Comparison of ENCODE assay signal across 6 mouse cellular contexts in the genomic region with DNA sequence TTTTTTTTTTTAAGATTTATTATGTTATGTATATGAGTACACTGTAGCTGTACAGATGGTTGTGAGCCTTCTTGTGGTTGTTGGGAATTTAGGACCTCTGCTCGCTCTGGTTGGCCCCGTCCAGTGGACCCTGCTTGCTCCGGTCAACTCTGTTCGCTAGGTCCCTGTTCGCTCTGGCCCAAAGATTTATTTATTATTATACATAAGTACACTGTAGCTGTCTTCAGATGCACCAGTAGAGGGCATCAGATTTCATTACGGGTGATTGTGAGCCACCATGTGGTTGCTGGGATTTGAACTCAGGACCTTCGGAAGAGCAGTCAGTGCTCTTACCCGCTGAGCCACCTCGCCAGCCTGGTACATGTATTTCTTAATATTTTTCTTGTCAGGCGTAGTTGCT. TPM values are rescaled to one million over a fixed set of nuclear protein-coding genes. Genes with fewer than 3 reads are reported as not detected.
A peak's percentile ranks its signal among the peaks of the same experiment; 100 is the strongest.
DNase-seq lines count a peak whose midpoint lies in the region; ATAC-seq and TF ChIP-seq lines count a peak whose summit lies in the region.
"Not testable (repeated sequence)": the region's sequence is repeated elsewhere in the genome, so short reads cannot be mapped to it uniquely, and the experiment has no call there.

No protein-coding gene starts in this region.

- not testable (repeated sequence) for H3K79me2 ChIP-seq in MEL (ENCODE audit: control insufficient read depth, insufficient read depth, low read length, poor library complexity)

- H3K27me3 ChIP-seq in MEL (ENCODE audit: control insufficient read depth in 1 of 2, insufficient read depth in 2 of 2, low read length in 2 of 2); hindbrain, postnatal 0 days (ENCODE audit: insufficient read depth, low read length); lung, embryonic 14.5 days (ENCODE audit: insufficient read depth, low read length); midbrain, embryonic 11.5 days (ENCODE audit: control insufficient read depth, insufficient read depth, low read length): not testable (repeated sequence)

- TF ChIP-seq EP300 in MEL (IDR thresholded peaks at IDR 0.05; ENCODE audit: low read depth in 1 of 2, low read length in 2 of 2), result not testable (repeated sequence)

- ATAC-seq in hindbrain, postnatal 0 days; lung, embryonic 14.5 days (ENCODE audit: insufficient read depth); midbrain, embryonic 11.5 days (ENCODE audit: low FRiP score): not testable (repeated sequence)

- WGBS in hindbrain, postnatal 0 days, result 99% methylated on average over 10 of the region's 10 CpGs
- WGBS in lung, embryonic 14.5 days, result 94% methylated on average over 10 of the region's 10 CpGs
- WGBS in midbrain, embryonic 11.5 days, result 98% methylated on average over 10 of the region's 10 CpGs

- intact Hi-C loops in gastrocnemius, adult 2 months (cut with DNase I); left cerebral cortex, adult 2 months (cut with DNase I): not testable (repeated sequence)

- not testable (repeated sequence) for H3K27ac ChIP-seq in MEL (ENCODE audit: control insufficient read depth, low read depth, low read length); gastrocnemius, adult 2 months; hindbrain, postnatal 0 days; left cerebral cortex, adult 2 months; lung, embryonic 14.5 days (ENCODE audit: low read depth); midbrain, embryonic 11.5 days (ENCODE audit: low read depth, low read length)

- not testable (repeated sequence) for TF ChIP-seq RAD21 in MEL (IDR thresholded peaks at IDR 0.05; ENCODE audit: low read depth, low read length)

- not testable (repeated sequence) for H3K4me2 ChIP-seq in hindbrain, postnatal 0 days (ENCODE audit: low read depth, low read length); lung, embryonic 14.5 days; midbrain, embryonic 11.5 days

- DNase-seq in MEL (ENCODE audit: low read depth, low spot score); gastrocnemius, adult 2 months; hindbrain, postnatal 0 days (ENCODE audit: low spot score); left cerebral cortex, adult 2 months (ENCODE audit: extremely low spot score in 1 of 2, low spot score in 2 of 2); lung, embryonic 14.5 days: not testable (repeated sequence)
- peak; percentile 59 for DNase-seq in midbrain, embryonic 11.5 days (ENCODE audit: low spot score, missing footprints)

- H3K9ac ChIP-seq in MEL (ENCODE audit: control insufficient read depth, low read depth, low read length, poor library complexity, severe bottlenecking); hindbrain, postnatal 0 days (replicated peaks; ENCODE audit: low read length); lung, embryonic 14.5 days; midbrain, embryonic 11.5 days (ENCODE audit: low read length): not testable (repeated sequence)

- peak in 1 of 3 experiments; percentile 38; a peak in 3 of 6 replicates for TF ChIP-seq CTCF in MEL (IDR thresholded peaks at IDR 0.05 in 2 of 3, conservative IDR thresholded peaks at IDR 0.05 in 1 of 3; ENCODE audit: control insufficient read depth in 1 of 3, insufficient read depth in 1 of 3, low read depth in 2 of 3, low read length in 3 of 3, poor library complexity in 1 of 3, severe bottlenecking in 1 of 3)
- TF ChIP-seq CTCF in gastrocnemius, adult 2 months (IDR thresholded peaks at IDR 0.05), result peak; percentile 11; the same call in 1 of the 2 replicates
- peak; percentile 4; the same call in 1 of the 2 replicates for TF ChIP-seq CTCF in hindbrain, postnatal 0 days (IDR thresholded peaks at IDR 0.05; ENCODE audit: low read depth)
- peak; percentile 15; the same call in 1 of the 2 replicates for TF ChIP-seq CTCF in left cerebral cortex, adult 2 months (IDR thresholded peaks at IDR 0.05)
- TF ChIP-seq CTCF in lung, embryonic 14.5 days (IDR thresholded peaks at IDR 0.05; ENCODE audit: low read depth), result 0 out of 2 replicates have a peak, but pooled peaks have one; percentile 5

- not testable (repeated sequence) for H3K4me3 ChIP-seq in MEL (ENCODE audit: control insufficient read depth in 1 of 2, insufficient read depth in 1 of 2, low read depth in 2 of 2, low read length in 2 of 2); gastrocnemius, adult 2 months; hindbrain, postnatal 0 days (ENCODE audit: low read length); left cerebral cortex, adult 2 months; lung, embryonic 14.5 days (ENCODE audit: low read depth, low read length); midbrain, embryonic 11.5 days (ENCODE audit: low read depth, low read length)

- H3K9me3 ChIP-seq in MEL (replicated peaks; ENCODE audit: insufficient read depth, low read length); hindbrain, postnatal 0 days (ENCODE audit: low read length); lung, embryonic 14.5 days (ENCODE audit: low read depth, low read length); midbrain, embryonic 11.5 days (ENCODE audit: control insufficient read depth, low read length): not testable (repeated sequence)

- not testable (repeated sequence) for TF ChIP-seq POLR2A in MEL (IDR thresholded peaks at IDR 0.05; ENCODE audit: control insufficient read depth in 1 of 2, insufficient read depth in 1 of 2, low read depth in 1 of 2, low read length in 2 of 2, poor library complexity in 1 of 2)

- H3K4me1 ChIP-seq in MEL (ENCODE audit: control insufficient read depth in 1 of 2, insufficient read depth in 2 of 2, low read length in 2 of 2); hindbrain, postnatal 0 days (ENCODE audit: insufficient read depth, low read length); lung, embryonic 14.5 days (ENCODE audit: insufficient read depth); midbrain, embryonic 11.5 days (ENCODE audit: control insufficient read depth, insufficient read depth, low read length): not testable (repeated sequence)

- H3K36me3 ChIP-seq in MEL (ENCODE audit: control insufficient read depth in 1 of 2, insufficient read depth in 2 of 2, low read length in 2 of 2); hindbrain, postnatal 0 days (ENCODE audit: insufficient read depth, low read length); midbrain, embryonic 11.5 days (ENCODE audit: control insufficient read depth, insufficient read depth, low read length): not testable (repeated sequence)
- peaks cover 14% of the 10 kb centered on the region for H3K36me3 ChIP-seq in lung, embryonic 14.5 days (ENCODE audit: insufficient read depth)

TF ChIP-seq in MEL, 35 proteins besides CTCF, POLR2A, EP300 and RAD21:
- TF ChIP-seq SMC3 (IDR thresholded peaks at IDR 0.05; ENCODE audit: low read depth, low read length), result peak; percentile 22; the same call in 1 of the 2 replicates

RNA-seq across cellular contexts. Expression of a gene that starts 21.3 kb away (rescaled TPM):
- total RNA-seq in MEL (2012; rRNA removed), result 14.2 and 16.4 TPM in 2 replicates
- 10 to 100 TPM in 1 of 2 experiments, not detected in 1; 30.3 TPM for polyA plus RNA-seq in MEL (2012; ENCODE audit: insufficient read depth in 1 of 2, insufficient read length in 2 of 2, low read depth in 1 of 2, low replicate concordance in 2 of 2, missing spikeins in 1 of 2)
- 10 to 100 TPM; 20.5 to 22.0 TPM for total RNA-seq in gastrocnemius, adult 2 months (2021)
- 55.3 and 59.9 TPM in 2 replicates for total RNA-seq in hindbrain, postnatal 0 days (2014; rRNA removed)
- polyA plus RNA-seq in hindbrain, postnatal 0 days (2015; fragmentation: Nextera tagmentation; extraction: Ambion mirVana), result 47.9 and 49.5 TPM in 2 replicates
- total RNA-seq in left cerebral cortex, adult 2 months (2021), result 100 to 1,000 TPM in 1 of 2 experiments, 10 to 100 TPM in 1; 99.6 to 113 TPM
- polyA plus RNA-seq in lung, embryonic 14.5 days (2014; fragmentation: Nextera tagmentation; extraction: Ambion mirVana), result 40.2 and 43.5 TPM in 2 replicates
- 49.5 and 58.7 TPM in 2 replicates for polyA plus RNA-seq in midbrain, embryonic 11.5 days (2014; fragmentation: Nextera tagmentation; extraction: Ambion mirVana)
